Mouse (Mus musculus): ENCODE data around the gene Gm28635. TPM values are rescaled to one million over a fixed set of nuclear protein-coding genes. Genes with fewer than 3 reads are reported as not detected.

Gm28635 gene
- polyA plus RNA-seq, 1 experiment from 2014 or later: not detected

GRCm38 (mm10) chr2:84599270-84599888 is 78.5 kb downstream of the Gm28635 start:
- no peak for DNase-seq (ENCODE audit: low spot score)

- DNase-seq (ENCODE audit: low spot score): no peak
Observed at GRCm38 (mm10) chr2:84597123-84597522, 80.7 kb downstream of the Gm28635 start.

- DNase-seq (ENCODE audit: low spot score): no peak
Observed at GRCm38 (mm10) chr2:84592801-84593200, 85.0 kb downstream of the Gm28635 start.

GRCm38 (mm10) chr2:84585700-84586099 is 92.1 kb downstream of the Gm28635 start:
- DNase-seq (ENCODE audit: low spot score): no peak

GRCm38 (mm10) chr2:84582286-84582685 is 95.6 kb downstream of the Gm28635 start:
- no peak for DNase-seq (ENCODE audit: low spot score)

- no peak for DNase-seq (ENCODE audit: low spot score)
Observed at GRCm38 (mm10) chr2:84581208-84581607, 96.6 kb downstream of the Gm28635 start.

- no peak for DNase-seq (ENCODE audit: low spot score)
Observed at GRCm38 (mm10) chr2:84579311-84579710, 98.5 kb downstream of the Gm28635 start.

GRCm38 (mm10) chr2:84574130-84574529 is 103.7 kb downstream of the Gm28635 start:
- DNase-seq (ENCODE audit: low spot score): no peak

- no peak for DNase-seq (ENCODE audit: low spot score)
Observed at GRCm38 (mm10) chr2:84556888-84557514, 120.8 kb downstream of the Gm28635 start.

Other genes starting within 250 kb of the Gm28635 start
- 25.1 and 25.7 TPM in 2 replicates for gene Tfpi, start 201.3 kb downstream of the Gm28635 start, polyA plus RNA-seq (2015; fragmentation: Nextera tagmentation; extraction: Ambion mirVana)
- gene Ctnnd1, start 27.3 kb downstream of the Gm28635 start, polyA plus RNA-seq (2015; fragmentation: Nextera tagmentation; extraction: Ambion mirVana): 6.9 and 7.0 TPM in 2 replicates
- gene Btbd18, start 19.0 kb downstream of the Gm28635 start, polyA plus RNA-seq (2015; fragmentation: Nextera tagmentation; extraction: Ambion mirVana): 0.06 and 0.31 TPM in 2 replicates
- gene Selenoh, start 7.3 kb downstream of the Gm28635 start, polyA plus RNA-seq (2015; fragmentation: Nextera tagmentation; extraction: Ambion mirVana): 294 and 310 TPM in 2 replicates
- 32.5 and 33.3 TPM in 2 replicates for gene Med19, start 361 bp upstream of the Gm28635 start, polyA plus RNA-seq (2015; fragmentation: Nextera tagmentation; extraction: Ambion mirVana)
- gene Tmx2, start 1.1 kb upstream of the Gm28635 start, polyA plus RNA-seq (2015; fragmentation: Nextera tagmentation; extraction: Ambion mirVana): 74.9 and 77.2 TPM in 2 replicates
- gene Zdhhc5, start 37.1 kb upstream of the Gm28635 start, polyA plus RNA-seq (2015; fragmentation: Nextera tagmentation; extraction: Ambion mirVana): 17.7 and 20.3 TPM in 2 replicates
- 55.3 and 62.1 TPM in 2 replicates for gene Clp1, start 49.3 kb upstream of the Gm28635 start, polyA plus RNA-seq (2015; fragmentation: Nextera tagmentation; extraction: Ambion mirVana)
- 0.21 and 0.27 TPM in 2 replicates for gene Ypel4, start 56.0 kb upstream of the Gm28635 start, polyA plus RNA-seq (2015; fragmentation: Nextera tagmentation; extraction: Ambion mirVana)
- 0.33 and 0.54 TPM in 2 replicates for gene Gm19426, start 65.6 kb upstream of the Gm28635 start, polyA plus RNA-seq (2015; fragmentation: Nextera tagmentation; extraction: Ambion mirVana)
- gene Serping1, start 97.4 kb upstream of the Gm28635 start, polyA plus RNA-seq (2015; fragmentation: Nextera tagmentation; extraction: Ambion mirVana): 13.8 and 16.1 TPM in 2 replicates
- gene Ube2l6, start 120.8 kb upstream of the Gm28635 start, polyA plus RNA-seq (2015; fragmentation: Nextera tagmentation; extraction: Ambion mirVana): 39.1 and 45.5 TPM in 2 replicates
- 0.38 and 0.44 TPM in 2 replicates for gene Smtnl1, start 144.6 kb upstream of the Gm28635 start, polyA plus RNA-seq (2015; fragmentation: Nextera tagmentation; extraction: Ambion mirVana)
- 35.6 and 38.9 TPM in 2 replicates for gene Timm10, start 149.0 kb upstream of the Gm28635 start, polyA plus RNA-seq (2015; fragmentation: Nextera tagmentation; extraction: Ambion mirVana)
- gene Slc43a1, start 160.8 kb upstream of the Gm28635 start, polyA plus RNA-seq (2015; fragmentation: Nextera tagmentation; extraction: Ambion mirVana): 19.7 and 22.7 TPM in 2 replicates
- 0.10 and 0.22 TPM in 2 replicates for gene Rtn4rl2, start 208.7 kb upstream of the Gm28635 start, polyA plus RNA-seq (2015; fragmentation: Nextera tagmentation; extraction: Ambion mirVana)

All from thymus, postnatal 0 days (tissue).